Mouse (Mus musculus) megakaryocyte, embryonic 14.5 days (primary cell): ENCODE results near the gene Nop56.

ENCODE experiments used
- FLI1 ChIP-seq: IDR thresholded peaks from 2 replicates; pipeline ENCODE4 v1.6.1; 2012; ENCODE audit warnings: low read length, inconsistent platforms, mixed read lengths
- GATA1 ChIP-seq: IDR thresholded peaks from 3 replicates; pipeline ENCODE4 v1.6.1; 2012; ENCODE audit warnings: mixed read lengths, low read length, inconsistent platforms, borderline replicate concordance

DNA sequence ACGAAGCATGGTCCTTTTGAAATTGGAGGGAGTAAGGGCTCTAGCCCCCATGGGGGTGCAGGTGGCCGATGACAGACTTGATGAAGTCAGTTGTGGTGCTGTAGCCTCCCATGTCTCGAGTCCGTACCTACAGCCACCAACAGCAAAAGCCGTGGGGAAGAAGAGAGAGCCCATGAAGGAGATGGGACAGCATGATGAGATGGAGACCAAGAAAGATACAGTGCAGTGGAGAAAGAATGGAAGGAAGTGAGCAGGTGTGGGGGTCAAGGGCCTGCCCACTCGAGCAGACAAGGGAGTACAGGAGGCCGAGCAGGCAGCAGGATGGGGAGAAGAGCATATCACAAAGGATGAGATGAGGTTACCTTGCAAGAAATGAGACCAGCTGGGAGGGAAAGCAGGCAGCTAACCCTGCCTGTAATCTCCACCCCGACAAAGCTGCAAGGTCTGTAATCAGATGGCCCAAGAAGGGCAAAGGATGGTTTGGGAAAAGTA is 5.4 kb downstream of the Nop56 start:
- TF ChIP-seq FLI1 = no peak
- TF ChIP-seq GATA1 = no peak
